Mouse (Mus musculus) R1 (cell line): ENCODE data around the gene Zfp598.
A peak's percentile ranks its signal among the peaks of the same experiment; 100 is the strongest.
"Not testable (repeated sequence)": the region's sequence is repeated elsewhere in the genome, so short reads cannot be mapped to it uniquely, and the experiment has no call there.

Experiments used
- DNase-seq: peaks from one replicate; pipeline ENCODE4 v3.0.0-alpha.2; 2018; ENCODE audit warnings: low read depth, low spot score

The Zfp598 gene

DNA sequence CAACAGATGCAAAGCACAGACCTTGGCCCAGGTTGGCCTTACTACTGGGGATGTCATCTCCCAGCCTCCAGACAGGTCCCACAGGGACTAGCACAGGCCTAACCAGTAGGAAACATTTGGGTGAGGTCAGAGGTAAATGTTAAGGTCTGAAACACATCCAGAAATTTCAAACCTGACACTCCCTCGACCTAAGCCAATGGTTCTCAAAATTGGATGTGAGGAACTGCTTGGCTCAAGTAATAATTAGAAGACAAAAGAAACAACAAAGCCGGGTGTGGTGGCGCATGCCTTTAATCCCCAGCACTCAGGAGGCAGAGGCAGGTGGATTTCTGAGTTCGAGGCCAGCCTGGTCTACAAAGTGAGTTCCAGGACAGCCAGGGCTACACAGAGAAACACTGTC is 23.1 kb upstream of the Zfp598 start:
- peak; percentile 68 for DNase-seq

DNA sequence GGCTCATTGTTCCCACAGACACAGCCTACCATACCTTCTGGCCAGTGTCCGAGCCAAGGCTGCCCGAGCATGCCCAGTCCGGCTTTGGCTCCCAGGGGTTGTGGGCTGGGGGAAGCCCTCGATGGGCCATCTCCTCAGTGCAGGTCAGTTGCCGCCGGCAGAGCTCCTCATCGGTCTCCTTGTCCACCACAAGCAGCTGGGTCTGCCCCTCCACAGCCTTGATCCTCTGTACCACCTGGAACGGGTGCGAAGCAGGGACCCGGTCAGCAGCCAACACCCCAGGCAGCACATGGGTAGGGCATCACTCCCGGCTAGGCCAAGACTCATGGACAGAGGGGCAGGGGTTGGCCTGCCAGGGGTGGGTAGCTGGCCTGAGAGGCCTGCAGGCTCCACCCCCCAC is 22.0 kb upstream of the Zfp598 start:
- no peak for DNase-seq

DNA sequence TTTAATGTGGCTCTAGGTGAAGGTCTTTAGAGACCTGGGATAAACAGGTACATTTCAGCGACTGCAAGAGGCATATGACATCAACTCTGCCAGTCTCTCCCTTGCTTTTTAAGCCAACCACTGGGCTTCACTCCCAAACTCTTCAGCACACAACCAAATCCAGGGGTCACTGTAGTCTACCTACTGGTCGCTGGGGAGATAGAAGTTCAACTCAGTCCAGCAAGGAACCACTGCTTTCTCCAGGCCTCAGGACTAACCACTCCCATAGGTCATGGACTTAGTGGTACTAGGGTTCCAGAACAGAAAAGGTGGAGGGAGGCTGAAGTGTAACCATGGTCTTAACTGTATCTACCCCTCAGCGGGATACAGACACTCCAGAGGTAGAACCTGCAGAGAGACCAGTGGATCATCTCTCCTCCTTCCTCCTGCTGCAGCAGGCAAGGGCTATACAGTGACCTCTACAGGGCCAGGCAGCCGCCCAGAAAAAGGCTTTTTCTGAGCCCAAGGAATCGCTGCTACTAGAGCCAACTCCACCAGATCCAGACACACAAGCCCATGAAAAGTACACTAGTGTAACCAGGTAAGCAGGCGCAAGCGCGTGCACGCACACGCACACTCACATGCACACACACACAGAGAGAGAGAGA is 20.6 kb upstream of the Zfp598 start:
- no peak for DNase-seq

DNA sequence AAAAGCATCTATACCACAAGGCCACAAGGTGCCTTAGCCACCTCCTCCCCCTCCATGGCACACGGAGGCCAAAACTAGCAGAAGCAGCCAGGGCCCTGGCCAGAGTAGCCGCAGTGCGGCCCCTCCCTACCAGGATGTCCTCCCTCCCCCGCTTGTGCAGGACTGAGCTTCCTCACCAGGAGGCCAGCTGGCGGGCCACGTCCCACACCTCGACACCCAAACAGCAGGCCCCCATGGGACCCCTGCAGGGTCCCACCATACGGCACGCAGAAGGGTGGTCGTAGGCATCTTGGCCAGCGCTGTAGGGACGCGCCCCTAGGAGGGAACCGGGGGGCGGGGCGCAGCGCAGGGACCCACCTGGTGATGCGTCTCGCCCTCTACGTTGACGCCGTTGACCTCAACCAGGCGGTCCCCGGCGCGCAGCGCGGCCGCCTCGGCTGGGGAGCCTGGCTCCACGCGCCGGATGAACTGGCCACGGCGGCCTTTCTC is 19.9 kb upstream of the Zfp598 start:
- DNase-seq: peak; percentile 33

DNA sequence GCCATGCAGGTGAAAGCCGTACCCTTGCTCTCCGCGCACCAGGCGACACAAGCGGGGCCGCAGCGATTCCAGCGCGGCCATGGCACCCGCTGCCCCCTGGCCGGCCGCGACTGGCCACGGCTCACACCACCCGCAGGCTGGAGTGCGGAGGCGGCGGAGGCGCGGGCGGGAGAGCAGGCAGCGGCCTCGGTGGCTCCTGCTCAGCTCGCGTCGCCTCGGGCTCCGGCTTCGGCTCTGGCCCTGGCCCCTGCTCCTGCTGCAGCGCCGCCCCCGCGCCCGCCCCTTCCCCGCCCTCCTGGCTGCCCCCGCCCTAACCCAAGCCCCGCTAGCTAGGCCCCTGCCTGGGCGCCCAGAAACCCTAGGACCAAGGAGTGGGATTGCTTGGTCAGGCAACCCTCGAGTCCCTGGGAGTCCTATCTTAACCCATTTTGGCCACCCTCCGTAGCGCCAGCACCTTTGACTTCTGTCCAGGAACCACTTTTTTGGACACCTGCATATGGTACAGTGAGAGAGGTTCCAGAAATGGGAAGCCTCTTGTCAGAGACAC is 19.3 kb upstream of the Zfp598 start, which contains the start of gene Slc9a3r2:
TSS of gene Slc9a3r2 (minus strand) at position 258 of the 547 bp plus-strand sequence.
- peak; percentile 67 for DNase-seq

DNA sequence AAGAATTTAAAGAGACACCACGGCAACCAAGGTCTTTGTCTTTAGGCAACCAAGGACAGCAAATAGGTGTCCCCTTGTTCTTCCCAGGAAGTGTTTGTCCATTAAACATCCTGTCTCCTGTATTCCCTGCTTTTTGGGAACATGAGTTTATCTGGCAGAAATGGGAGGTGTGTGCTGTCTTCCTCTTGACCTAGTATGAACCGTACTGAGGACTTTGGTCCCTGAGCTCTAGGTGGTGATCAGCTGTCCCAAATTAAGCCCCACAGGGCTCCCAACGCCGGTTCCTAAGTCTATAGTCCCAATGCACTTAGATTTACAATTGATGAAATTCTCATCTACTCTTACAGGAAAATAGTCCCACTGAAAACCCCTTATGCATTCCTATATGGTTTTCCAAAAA is 18.7 kb upstream of the Zfp598 start:
- no peak for DNase-seq

DNA sequence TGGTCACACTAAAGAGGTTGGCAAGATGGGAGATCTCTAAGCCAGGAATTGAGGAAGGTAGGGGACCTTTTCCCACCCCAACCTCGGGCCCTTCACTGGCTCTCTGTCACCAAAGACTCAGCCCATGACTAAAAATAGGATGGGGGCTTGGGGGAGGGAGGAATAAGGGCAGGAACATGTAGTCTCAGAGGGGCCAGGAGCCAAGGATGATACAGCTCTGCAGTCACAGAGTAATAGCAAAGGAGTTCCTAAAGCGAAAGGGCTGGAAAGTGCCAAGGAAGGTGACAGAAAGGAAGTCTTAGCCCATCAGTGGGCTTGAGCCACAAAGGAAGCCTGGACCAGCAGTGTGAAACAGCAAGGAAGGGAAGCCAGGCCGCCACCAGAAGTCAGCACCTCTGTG is 17.7 kb upstream of the Zfp598 start:
- DNase-seq: no peak

DNA sequence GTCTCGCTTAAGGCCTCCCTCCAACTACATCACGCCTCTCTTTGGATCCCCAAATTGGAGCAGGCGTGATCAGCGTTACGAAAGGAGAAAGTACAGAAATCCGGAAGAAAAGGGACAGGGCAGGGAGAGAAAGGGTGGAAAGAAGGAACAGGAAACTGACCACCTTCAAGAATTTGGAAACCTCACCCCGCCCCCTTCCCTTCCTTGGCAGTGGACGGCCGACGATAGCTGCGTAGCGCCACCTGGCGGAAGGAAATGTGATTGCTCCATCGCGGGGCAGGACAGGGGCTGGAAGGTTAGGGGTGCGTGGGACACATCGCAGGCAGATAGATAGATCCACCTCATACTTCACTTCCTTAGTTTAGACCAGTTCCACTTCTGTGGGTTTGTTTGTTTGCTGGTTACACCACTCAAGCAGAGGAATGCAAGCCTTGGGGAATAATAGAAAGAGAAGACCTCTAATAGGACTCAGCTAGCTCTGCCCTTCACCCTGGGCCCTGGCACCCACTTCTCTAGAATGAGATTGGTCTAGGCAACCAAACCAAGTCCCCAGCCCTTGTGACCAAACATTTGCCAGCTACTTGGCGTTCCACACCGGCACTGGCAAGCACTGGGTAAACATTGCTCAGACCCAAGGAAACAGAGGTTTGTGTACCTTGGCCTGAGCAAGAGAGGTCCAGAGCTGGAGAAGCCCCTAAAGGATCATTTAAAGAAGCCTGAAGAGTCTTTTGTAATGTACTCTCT is 15.3 kb upstream of the Zfp598 start:
- DNase-seq: peak; percentile 65

DNA sequence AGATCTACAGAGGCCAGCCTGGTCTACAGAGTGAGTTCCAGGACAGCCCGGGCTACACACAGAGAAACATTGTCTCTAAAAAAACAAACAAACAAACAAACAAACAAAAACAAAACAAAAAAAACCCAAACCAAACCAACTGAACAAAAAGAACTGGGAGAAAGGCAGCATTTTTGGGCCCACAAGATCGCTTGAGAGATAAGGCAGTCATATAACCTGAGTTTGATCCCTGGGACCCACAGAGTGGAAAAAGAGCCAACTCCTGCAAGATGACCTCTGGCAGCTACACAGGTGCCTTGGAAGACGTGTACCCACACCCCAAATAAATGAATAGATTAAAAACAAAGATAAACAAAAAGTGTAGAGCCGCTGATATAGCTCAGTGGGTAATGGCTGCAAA is 14.5 kb upstream of the Zfp598 start:
- DNase-seq: no peak

DNA sequence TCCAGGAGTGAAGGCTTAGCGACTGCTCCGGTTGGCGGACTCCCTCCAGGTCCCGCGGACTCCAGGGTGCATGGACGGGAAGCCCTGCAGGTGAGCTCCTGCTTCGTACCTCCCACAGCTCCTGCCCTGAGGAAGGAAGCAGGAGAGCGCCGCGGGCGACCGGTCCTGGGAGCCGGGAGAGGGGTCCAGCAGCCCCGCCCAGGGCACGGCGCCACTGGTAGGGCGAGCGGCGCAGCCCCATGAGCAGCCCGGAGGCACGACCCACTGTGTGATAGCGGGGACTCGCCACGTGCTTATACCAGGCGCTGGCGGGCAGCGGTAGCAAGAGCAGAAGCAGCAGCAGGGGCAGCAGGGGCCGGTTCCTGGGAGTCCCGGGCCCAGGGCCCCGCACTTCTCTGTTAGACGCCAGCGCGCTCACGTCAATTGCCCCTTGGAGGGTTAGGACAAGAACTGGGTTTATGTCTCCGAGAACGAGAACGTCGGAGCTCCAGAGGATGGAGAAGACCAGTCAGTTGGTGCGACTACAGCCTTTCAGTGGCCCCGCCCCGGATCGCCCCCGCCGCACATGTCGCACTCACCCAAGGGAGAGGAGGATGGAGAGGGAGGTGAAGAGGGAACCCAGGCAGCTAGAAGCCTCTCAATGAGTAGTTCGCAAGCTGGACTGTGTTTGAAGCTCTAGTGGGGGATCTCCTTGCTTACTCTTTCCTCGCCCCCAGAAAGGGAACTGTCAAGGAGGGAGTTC is 11.3 kb upstream of the Zfp598 start, which contains the start of gene Npw:
TSS of gene Npw (minus strand) at position 441 of the 742 bp plus-strand sequence.
- DNase-seq: peak; percentile 46

DNA sequence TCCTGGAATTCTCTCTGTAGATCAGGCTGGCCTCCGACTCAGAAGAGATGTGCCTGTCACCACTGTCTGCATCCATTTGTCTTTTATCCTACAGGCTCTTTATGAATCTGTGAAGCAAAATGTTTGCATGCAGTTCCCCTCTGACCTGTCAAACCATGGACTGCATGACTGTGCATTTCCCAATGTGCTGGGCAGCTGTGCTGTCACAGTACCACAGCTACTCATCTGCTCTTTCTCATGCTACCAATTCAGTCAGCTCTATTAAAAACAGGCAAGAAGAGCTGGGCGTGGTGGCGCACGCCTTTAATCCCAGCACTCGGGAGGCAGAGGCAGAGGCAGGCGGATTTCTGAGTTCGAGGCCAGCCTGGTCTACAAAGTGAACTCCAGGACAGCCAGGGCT is 2.5 kb upstream of the Zfp598 start:
- DNase-seq: not testable (repeated sequence)

DNA sequence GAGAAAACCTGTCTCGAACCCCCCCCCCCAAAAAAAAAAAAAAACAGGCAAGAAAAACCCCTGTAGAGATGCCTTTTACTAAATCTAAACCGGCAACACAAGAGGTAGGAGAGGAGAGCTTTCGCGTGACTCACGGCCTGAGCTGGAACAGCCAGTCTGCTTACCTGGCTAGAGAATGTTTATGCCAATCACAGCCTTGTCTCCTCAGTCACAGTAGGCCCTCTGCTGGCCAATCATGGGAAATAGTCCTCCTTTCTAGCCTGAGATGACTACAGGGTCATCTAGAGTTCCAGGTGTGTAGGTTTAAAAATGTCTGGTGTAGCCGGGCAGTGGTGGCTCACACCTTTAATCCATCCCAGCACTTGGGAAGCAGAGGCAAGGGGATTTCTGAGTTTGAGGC is 2.1 kb upstream of the Zfp598 start:
- peak; percentile 93 for DNase-seq

DNA sequence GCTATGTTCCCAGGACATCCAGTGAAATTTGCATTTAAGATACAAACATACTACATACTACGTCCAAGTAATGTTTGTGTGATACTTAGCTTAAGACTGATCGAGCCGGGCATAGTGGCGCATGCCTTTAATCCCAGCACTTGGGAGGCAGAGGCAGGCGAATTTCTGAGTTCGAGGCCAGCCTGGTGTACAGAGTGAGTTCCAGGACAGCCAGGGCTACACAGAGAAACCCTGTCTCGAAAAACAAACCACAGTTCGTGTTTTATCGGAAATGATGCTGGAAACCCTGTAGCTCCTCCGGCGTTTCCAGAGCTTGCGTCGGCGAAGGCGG is 308 bp upstream of the Zfp598 start:
- DNase-seq: not testable (repeated sequence)

DNA sequence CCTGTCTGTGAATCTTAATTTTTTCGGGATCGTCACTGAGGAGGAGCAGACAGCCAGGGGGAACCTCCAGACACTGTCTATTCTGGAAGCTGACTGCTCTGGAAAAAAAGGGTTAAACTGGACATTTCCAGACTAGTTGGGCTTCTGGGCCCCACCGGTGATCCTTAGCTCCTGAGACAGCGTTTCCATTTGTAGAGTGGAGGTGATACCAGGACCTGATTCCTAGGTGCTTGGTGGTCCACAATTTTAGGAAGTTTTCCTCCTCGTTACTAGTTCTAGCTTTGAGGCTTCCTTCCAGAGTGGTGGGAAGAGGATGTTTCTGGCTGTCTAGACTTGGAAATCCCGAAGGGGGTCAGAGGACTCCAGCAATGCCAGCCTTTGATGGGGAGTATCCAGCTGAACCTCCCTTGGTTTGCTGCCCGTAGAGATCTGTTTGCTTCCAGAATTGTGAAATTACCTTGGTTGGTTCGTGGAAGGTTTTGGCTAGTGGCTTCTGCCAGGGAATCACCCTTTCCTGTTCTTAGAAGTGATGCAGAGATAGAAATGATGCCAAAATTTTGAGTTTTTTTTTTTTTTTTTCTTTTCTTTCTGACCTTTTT is 858 bp downstream of the Zfp598 start:
- DNase-seq: no peak

DNA sequence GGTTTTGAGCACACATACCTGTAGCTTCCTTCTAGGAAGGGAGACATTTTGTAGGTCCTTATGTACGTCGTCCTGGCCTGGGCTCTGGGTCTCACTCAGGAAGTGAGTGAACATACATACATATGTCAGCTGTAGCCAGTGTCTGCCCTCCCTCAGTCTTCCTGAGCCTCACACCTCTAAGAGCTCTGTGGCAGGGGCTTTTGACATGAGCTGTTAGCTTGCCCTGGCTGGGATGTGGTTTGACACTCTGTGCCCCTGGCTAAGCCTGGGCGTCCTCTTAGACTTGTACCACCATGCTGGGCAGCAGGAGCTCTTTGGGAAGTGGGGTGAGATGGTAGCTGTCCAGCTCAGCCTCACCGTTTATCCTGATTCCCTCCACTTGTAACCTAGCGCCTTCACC is 1.9 kb downstream of the Zfp598 start:
- DNase-seq: no peak

DNA sequence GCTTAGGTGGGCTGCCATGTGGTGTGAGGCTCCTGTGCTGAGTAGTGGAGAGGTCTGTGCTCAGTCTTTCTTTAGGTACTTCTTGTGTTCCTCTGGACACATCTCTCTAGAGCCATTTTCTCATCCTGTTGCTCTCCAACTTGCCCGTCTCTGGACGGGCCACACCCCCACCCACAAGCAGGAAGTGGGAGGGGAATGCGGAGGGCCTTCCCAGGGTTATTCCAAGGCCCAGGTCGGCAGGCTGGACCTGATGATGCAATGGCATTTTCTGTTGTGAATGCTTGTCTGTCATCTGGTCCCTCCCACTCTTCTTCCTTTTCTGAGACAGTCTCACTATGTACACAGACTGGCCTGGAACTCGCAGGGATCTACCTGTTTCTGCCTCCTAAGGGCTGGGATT is 2.7 kb downstream of the Zfp598 start:
- DNase-seq: peak; percentile 86

DNA sequence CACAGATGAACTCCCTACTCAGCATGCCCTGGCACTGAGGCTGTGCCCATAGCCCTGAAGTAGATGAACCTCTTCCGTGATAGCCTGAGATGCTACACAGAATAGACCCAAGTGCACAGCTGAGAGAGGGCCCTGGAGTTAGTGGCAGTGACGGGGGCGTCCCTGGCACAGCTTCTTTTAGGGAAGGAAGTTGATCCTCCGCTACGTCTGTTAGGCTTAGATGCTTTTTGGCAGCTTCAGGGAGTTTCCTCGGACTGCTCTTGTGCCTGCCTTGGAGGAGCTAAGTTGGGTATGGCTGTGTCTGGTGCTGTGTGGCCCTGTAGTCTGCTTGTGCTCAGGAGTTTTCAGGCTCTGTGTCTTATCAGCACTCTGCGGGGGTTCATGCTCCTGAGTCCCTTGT is 4.8 kb downstream of the Zfp598 start:
- DNase-seq: no peak

DNA sequence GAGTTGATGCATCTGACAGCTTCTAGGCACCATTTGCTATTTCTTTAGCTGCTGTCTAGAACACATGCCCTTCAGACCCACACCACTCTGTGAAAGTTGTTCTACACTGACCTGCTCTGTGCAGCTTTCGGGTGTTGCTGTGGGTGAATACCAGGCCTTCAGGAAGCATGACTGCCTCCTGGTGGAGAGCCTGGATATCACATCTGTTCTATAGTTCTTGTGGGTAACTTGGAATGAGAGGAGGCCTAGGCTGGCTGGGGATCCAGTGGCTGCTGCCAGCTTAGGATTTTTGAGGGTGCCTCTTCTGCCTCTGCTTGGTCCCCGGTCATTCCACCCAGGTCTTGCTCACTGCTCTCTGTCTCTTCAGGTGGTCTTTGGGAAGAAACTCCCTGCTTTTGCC is 6.7 kb downstream of the Zfp598 start:
- peak; percentile 91 for DNase-seq

DNA sequence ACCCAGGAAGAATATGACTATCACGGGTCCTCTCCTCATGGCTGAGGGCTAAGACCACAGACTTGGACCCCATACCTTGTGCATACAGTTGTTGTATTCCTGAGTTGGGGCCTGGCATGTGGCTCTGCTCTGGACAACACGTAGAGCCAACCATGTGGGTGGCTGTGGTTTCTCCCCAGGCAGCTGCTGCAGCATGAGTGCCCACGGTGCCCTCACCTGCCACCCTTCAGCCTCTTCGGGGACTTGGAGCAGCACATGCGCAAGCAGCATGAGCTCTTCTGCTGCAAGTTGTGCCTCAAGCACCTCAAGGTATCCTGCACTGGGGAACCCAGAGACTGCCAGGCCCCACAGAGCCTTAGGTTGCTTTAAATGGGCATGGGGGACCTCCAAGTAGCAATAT is 7.4 kb downstream of the Zfp598 start:
- no peak for DNase-seq

DNA sequence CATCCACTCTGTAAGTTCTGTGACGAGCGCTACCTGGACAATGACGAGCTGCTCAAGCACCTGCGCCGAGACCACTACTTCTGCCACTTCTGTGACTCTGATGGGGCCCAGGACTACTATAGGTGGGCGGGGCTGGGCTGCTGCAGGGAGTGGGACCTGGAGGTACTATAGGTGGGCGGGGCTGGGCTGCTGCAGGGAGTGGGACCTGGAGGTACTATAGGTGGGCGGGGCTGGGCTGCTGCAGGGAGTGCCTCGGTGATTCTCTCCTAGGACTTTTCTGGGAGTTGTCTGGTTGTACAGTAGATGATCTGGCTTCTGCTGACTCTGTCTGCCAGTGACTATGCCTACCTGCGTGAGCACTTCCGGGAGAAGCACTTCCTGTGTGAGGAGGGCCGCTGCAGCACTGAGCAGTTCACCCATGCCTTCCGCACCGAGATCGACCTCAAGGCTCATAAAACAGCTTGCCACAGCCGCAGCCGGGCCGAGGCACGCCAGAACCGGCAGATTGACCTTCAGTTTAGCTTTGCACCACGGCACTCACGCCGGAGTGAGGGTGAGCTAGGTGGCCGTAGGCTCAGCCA is 8.1 kb downstream of the Zfp598 start:
- DNase-seq: peak; percentile 78

DNA sequence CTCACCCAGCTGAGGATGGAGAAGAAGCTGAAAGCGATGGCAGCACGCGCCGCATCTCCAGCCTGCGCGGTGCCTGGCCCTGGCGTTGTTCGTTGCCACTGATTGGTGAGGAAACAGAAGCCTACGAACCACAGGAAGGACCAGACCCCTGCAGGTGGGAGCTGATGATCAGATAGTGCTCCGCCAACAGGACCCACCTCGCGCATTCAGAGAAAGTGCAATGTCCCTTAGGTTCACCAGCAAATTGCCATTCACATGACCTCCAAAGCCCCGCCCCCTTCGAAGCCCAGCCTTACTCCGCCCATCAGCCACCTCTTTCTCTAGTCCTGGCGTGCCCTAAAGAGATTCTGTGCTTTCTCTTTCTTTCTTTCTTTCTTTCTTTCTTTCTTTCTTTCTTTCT is 17.0 kb downstream of the Zfp598 start:
- DNase-seq: peak; percentile 89
